Mouse (Mus musculus) kidney, adult 2 months (tissue): Measurements from ENCODE around the gene Zfp329.

ENCODE experiments used
- CTCF ChIP-seq: fragments of 200-500 bp; conservative IDR thresholded peaks from 2 replicates; pipeline ENCODE4 v1.5.1; 2011; ENCODE audit warnings: low read depth, mild to moderate bottlenecking, control low read depth, low read length, moderate library complexity, mixed read lengths; ENCODE audit not compliant: insufficient read depth, insufficient read length
- POLR2A ChIP-seq: fragments of 200-500 bp; IDR thresholded peaks from one replicate; pipeline ENCODE4 v1.6.1; 2011; ENCODE audit warnings: low read depth, low read length, control low read depth

DNA sequence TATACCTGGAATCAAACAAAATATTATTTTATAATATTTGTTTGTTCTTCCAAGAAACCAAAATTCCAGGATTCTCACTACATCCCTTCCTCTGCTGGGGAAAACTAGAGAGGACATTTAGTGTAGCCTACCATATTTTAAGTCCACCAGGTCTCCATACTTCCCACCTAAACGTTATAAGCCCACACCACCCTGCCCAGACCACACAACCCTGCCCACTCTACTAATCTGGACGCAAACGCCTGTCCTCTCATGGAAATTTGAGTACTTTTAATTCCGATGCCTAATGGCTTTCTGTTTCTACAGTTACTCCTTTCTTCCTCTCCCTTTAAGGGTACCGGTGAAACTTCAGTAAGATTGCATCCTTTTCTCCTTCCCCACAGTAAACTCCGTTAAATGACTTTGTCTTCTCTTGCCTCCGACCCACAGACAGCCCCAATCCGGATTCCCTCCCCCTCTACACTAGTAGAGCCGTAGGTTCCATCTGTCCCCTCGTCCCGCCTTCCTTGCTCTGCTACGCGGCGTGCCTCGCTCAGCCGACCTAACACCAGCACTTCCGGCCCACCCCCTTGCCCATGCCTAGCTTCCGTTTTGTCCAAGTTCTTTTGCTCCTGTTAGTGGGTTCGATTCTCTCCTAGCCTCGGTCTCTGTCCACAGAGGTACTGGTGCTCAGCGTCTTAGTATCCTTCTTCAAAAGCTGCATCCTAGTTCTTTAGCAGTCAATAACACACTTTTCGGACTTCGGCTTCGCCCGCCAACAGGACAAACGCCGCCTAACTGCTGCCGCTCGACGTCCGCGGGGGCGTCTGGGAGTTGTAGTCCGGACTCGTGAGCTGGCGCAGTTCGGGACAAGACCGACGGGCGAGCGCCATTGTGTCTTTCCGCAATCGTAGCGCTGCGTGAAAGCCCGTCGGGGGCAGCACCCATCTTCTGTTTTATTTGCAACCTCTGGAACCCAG is 15.8 kb upstream of the Zfp329 start, which contains the start of gene Zfp110:
- TF ChIP-seq POLR2A (peak; percentile 64), CTCF (no peak)
